Mouse (Mus musculus): Measurements from ENCODE around the gene Ccdc167.

DNA sequence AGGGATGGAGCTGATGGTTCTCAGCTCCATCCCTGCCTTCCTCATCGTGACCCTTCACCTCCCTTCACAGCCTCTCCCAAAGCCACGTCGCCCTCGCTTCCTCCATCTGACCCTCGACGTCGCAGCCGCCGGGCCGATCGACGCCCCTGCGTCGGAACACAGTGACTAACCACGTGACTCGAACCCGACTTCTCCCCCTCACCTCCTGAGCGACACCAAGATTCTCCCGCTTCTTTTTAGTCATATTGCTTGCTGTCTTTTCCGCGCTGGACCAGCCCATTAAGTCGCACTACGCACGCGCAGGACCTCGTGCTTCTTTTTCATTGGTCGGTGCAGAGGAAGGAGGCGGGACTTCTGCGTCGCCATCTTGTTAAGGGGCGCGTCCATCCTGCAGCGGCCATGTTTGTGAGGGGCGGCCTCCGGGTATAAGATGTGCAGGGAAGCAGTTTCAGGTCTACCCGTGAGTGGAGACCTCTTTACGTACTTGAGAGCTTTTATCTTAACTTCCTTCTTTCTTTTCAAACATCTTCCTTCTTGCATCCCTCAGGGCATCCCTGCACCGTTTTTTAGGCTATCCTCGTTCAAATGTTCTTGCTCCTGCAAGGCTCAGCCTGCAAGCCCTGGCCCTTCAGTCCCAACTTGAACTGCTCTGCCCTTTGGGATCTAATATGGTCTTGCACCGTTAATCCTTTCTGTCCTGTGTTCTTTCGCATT lies at the start of gene Ccdc167:
- TF ChIP-seq CTCF (IDR thresholded peaks at IDR 0.05; ENCODE audit: borderline replicate concordance, insufficient read depth, low read length) (no peak), POLR2A (IDR thresholded peaks at IDR 0.05; ENCODE audit: low read depth, low read length) (peak; percentile 60)

Measured in embryonic fibroblast, embryonic 13.5 days (primary cell).